Mouse (Mus musculus) activated CD4-positive, CD25-positive, alpha-beta regulatory T cell, adult 4 months (primary cell): ENCODE data around the gene Kcns1. TPM values are rescaled to one million over a fixed set of nuclear protein-coding genes. Genes with fewer than 3 reads are reported as not detected.

Source experiments
- ATAC-seq: one replicate; pipeline ENCODE4 v1.8.0; 2017
- polyA plus RNA-seq, 2 experiments: library from polyadenylated mRNA; unstranded; fragments of 100-300 nt; shearing (Covaris generic); gene quantifications; one replicate each; pipeline ENCODE4 v1.2.1; 2017

Gene Kcns1
- polyA plus RNA-seq, 2 experiments from 2014 or later, result 0.12 TPM; not detected in 1

- ATAC-seq, result no peak
Observed at GRCm38 (mm10) chr2:164119503-164119902, 51.4 kb downstream of the Kcns1 start.

GRCm38 (mm10) chr2:164115531-164115930 lies 55.4 kb downstream of the Kcns1 start:
- no peak for ATAC-seq

GRCm38 (mm10) chr2:164114051-164114450 lies 56.9 kb downstream of the Kcns1 start:
- no peak for ATAC-seq

Other genes with a start within 250 kb of the Kcns1 start
- gene Ywhab, start 176.2 kb downstream of the Kcns1 start, polyA plus RNA-seq, result 10 to 100 TPM; 80.9 to 82.3 TPM
- gene Pabpc1l, start 145.7 kb downstream of the Kcns1 start, polyA plus RNA-seq, result 1 to 10 TPM; 2.9 to 4.1 TPM
- 100 to 1,000 TPM; 188 to 203 TPM for gene Stk4, start 100.8 kb downstream of the Kcns1 start, polyA plus RNA-seq
- gene Tomm34, start 99.9 kb downstream of the Kcns1 start, polyA plus RNA-seq, result 100 to 1,000 TPM; 109 to 114 TPM
- gene Wfdc5, start 11.6 kb upstream of the Kcns1 start, polyA plus RNA-seq, result not detected
- not detected for gene Wfdc12, start 19.5 kb upstream of the Kcns1 start, polyA plus RNA-seq
- gene Wfdc15a, start 29.0 kb upstream of the Kcns1 start, polyA plus RNA-seq, result not detected
- not detected for gene Wfdc15b, start 50.5 kb upstream of the Kcns1 start, polyA plus RNA-seq
- gene Svs2, start 67.4 kb upstream of the Kcns1 start, polyA plus RNA-seq, result not detected
- gene Svs3b, start 85.5 kb upstream of the Kcns1 start, polyA plus RNA-seq, result not detected
- gene Svs4, start 107.3 kb upstream of the Kcns1 start, polyA plus RNA-seq, result not detected
- gene Svs3a, start 118.2 kb upstream of the Kcns1 start, polyA plus RNA-seq, result not detected
- gene Svs6, start 145.6 kb upstream of the Kcns1 start, polyA plus RNA-seq, result not detected
- gene Svs5, start 161.6 kb upstream of the Kcns1 start, polyA plus RNA-seq, result not detected
- 1 to 10 TPM; 3.4 to 4.2 TPM for gene Slpi, start 218.0 kb upstream of the Kcns1 start, polyA plus RNA-seq
- gene Rbpjl, start 232.0 kb upstream of the Kcns1 start, polyA plus RNA-seq, result not detected
- under 1 TPM in 1 of 2 experiments, not detected in 1; 0.32 TPM for gene Matn4, start 234.0 kb upstream of the Kcns1 start, polyA plus RNA-seq